Mouse (Mus musculus) lung, adult 18-20 months (tissue): ENCODE measurements around the gene Chst8.

ENCODE experiments used
- DNase-seq, 2 experiments: peaks; one replicate each; pipeline ENCODE4 v3.0.0; 2022; ENCODE audit warnings: mixed read lengths in 2 of 2

Gene Chst8

DNA sequence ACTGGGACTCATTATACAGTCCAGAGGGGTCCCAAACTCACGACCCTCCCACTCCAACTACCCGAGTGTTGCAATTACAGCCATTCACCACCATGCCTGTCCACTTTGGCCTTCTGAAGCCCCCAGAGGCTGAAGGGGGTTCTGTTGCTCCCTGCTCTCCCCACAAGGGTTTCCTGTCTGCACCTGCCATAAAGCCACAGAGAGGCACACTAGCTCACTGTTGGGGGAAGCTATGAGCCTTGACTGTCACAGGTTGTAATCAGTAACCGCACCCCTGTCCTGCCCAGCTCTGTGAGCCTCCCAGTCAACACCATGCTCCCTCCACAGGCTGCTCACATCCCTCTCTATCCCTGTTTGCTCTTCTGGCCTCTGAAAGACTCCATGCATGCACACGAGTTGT is 64.0 kb downstream of the Chst8 start:
- DNase-seq, result no peak

DNA sequence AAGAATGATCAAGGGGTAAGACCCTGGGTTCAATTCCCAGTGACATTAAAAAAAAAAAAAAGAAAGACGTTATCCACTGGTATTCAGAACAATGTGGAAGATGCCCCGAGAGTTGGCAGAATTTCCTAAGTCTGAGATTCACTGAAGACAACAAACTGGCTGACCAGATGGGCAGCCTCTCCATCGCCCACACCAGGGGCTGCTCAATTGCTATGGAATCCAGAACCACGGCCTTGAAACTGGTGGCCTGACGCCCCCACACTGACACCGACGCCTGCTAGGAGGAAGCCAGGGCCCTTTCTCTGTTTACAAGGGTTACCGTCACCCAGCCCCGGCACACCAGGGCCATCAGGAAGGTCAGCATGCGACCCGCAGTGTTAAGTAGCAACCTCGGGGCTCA is 64.8 kb downstream of the Chst8 start:
- DNase-seq, result no peak

DNA sequence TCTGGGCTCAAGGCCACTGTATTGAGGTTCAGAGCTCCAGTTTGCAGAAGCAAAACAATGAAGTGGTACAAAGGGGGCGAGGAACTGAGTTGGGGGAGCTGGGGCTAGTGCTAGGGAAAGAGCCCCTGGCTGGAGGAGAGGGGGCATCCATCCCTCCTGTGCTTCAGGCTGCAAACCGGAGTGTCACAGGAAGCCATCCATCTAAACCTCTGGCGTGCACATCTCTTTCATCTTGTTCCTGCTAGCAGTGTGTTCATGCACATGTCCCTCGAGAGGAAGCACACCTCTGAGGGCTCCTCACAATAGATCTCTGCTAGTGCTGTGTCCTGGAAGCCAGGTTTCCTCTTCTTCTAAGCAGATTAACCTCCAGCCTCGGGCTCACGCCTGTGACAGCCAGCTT is 65.9 kb downstream of the Chst8 start:
- no peak for DNase-seq

GRCm38 (mm10) chr7:34746165-34746564 is 66.3 kb downstream of the Chst8 start:
- DNase-seq, result peak; percentile 68 to 72

DNA sequence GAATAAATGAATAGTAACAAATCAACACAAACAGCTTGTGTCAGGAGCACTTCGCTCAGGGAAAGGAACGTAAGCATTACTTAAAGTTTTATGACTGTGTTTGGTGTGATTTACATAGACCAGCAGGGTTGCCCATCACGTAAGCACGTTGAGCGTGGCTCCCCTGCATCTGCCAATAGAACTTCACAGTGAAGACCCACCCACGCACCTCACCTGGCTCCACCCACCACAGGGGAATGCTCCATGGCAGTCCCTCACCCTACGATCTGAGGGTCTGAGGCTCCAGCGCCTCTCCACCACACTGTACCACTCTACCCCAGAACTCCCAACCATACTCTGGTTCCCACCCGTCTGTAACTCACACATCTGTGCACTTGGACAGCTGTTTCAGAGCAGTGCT is 67.1 kb downstream of the Chst8 start:
- DNase-seq, result peak in 1 of 2 experiments; percentile 24

DNA sequence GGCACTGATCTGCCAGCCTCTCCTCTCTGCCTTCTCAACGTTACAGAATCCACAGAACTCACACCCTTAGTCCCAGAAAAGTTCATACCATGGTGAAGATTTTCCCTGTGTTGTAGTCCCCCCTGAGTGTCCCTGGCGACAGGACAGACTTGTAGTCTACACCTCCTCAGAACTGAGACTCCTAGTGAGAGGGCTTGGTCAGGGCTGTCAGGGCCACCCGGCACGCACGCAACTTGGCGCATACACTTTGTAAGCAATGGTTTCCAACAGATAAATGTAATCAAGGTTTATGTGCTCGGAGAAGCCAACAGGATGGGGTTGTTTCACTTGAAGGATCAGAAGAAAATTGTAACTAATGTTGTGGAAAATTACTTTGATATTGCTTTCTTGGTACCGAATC is 67.5 kb downstream of the Chst8 start:
- no peak for DNase-seq

DNA sequence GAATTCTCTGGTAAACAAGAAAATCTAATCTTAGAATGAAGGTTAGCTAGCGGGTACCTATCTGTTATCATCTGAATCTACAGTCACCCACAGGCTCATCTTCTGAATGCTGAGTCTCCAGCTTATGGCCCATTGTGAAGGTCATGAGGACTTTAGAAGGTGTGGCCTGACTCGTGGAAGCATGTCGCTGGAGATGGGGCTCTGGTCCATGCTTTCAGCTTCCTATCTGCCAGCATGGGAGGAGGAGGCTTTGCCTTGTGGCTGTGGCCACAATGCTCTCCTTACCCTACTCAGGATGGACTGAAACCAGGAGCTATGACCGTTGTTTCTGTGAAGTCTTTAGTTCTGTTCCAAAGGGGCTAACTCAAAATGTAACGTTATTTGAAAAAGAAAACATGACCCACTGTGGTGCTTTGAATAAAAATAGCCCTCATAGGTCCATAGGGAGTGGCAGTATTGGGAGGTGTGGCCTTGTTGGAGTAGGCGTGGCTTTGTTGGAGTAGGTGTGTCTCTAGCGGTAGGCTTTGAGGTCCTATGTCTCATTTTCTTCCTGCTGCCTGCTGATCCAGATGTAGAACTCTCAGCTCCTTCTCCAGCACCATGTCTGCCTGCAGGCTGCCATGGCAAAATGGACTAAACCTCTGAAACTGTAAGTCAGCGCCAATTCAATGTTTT is 69.0 kb downstream of the Chst8 start:
- DNase-seq, result no peak

GRCm38 (mm10) chr7:34739371-34739770 is 73.1 kb downstream of the Chst8 start:
- DNase-seq, result no peak

DNA sequence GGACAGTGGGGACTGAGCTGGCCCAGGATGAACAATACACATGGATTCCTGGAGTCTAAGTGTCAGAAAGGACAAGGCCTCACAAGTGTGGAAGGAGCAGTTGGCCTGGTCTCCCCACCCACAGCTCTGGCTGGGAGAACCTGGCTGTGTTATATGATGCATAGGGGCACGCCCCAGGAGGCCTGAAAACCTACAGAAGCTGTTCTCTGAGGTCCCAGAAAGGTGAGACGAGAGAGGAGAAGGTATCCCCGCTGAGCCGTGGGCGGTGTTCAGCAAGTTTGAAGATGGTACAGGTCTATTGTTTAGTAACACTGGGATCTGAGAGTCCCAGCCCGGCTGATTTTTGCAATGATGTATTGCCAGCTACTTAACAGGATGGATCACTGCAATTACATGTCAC is 75.3 kb downstream of the Chst8 start:
- DNase-seq, result no peak

DNA sequence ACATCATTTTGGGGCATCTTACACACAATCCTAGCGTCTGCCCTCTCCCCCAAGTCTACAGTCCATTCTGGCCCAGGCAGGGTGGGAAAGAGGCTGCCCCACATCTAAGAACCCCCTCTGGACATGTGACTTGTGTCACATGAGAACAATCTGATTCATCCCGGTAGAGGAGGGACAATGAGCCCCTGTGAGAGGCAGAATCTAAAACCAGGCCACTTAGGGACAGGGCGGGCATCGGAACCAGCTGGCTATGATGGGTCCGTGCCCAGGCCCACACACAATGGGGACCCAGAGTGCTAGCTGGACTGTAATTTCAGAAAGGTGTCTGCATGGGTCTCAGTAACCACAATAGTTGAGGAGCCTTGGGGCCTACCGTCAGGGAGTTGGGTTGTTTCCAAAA is 78.2 kb downstream of the Chst8 start:
- DNase-seq, result no peak

DNA sequence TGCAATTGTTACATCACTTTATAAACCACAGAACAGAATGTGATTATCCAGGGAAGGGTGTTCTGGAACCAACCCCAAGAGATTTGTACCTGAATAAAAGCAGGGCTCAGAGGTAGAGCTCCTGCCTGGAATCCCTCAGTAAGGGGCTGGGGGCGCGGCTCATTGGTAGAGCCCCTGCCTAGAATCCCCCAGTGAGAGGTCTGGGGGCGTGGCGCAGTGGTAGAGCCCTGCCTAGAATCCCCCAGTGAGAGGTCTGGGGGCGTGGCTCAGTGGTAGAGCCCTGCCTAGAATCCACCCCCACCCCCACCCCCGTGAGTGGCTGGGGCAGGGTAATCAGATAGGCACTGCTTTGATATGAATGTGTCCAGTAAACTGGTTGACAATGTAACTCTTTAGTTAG is 83.6 kb downstream of the Chst8 start:
- no peak for DNase-seq

DNA sequence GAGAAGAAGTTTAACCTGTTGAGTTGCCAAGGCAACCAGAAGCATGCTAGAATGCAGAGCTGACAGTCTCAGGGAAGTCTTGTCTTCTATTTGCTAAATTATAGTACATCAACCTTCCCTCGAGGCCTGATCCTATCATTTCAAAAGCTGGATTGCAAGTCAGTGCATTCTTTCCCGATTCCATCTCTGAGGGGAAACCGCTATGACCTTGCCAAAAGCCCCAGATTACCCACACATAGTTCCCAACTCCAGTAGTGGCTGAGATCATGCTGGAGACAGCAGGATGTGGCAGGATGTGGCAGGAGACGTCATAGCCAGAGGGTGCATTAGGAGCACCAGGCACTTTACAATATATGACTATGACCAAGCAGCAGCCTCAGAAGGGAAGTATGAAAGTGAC is 87.3 kb downstream of the Chst8 start:
- DNase-seq, result no peak

DNA sequence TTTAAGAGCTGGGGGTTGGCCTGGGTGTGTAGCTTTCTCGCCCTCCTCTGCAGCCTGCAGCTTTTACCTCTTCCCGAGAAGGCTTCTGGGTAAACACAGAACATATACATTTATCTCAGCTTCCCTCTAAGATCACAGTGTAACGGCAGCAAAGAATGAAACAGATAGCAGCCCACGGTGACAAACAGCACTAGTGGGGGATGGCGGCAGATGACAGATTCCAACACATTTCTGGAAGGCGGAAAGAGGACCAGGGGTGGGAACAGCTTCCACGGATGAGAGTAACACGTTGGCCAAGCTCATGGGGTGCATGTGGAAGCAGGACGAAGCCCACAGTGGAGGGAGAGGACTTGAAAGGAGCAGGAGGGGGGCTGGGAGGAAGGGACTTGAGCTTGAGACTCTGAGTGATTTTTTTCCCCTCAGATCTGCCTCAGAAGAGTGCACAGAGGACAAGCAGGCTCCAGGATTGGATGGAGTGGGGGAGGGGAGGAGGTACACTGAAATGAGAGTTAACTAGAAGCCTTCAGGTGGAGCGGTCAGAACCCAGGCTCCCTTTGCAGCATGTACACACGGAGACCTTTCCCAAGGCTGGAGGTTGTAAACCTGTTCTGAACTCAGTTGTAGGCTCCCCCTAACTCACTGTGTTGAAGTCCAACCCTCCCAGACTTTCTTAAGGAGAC is 89.8 kb downstream of the Chst8 start:
- no peak for DNase-seq

- no peak for DNase-seq
Measured at GRCm38 (mm10) chr7:34722151-34722550, 90.4 kb downstream of the Chst8 start.

GRCm38 (mm10) chr7:34721650-34722048 is 90.9 kb downstream of the Chst8 start:
- peak; percentile 88 to 91 for DNase-seq

DNA sequence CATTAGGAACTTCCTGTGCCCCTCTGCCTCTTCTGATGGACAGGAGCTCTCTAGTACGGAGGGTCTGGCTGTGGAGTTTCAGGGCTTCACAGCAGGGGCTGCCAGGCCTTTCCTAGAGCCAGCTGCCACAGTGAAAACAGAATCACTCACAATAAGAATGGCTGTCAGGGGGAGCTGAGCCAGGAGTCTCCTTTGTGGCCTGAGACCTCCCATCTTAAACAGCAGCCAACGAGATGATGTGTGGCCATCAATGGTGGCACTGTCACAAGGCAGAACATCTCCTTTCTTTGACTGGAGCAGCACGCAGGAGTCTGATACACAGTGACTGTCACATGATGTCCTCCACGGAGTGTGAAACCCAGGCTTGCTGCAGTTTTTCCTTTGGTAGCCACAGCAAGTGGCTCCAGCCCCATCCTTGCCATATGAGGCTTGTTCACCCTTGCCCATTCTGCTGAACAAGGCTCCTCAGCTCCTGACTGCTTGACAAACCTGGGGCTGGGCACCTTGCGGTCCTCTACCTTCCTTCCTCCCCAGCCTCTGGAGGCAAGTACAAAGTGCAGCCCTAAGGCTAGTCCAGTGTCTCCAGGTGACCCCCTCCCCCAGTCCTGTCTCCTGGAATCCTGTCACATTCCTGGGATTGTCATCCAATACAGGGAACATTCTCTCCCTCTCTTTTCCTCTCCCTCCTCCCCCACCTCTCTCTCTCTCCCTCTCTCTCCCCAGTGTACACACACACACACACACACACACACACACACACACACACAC is 91.4 kb downstream of the Chst8 start:
- no peak for DNase-seq

GRCm38 (mm10) chr7:34719599-34719998 is 92.9 kb downstream of the Chst8 start:
- DNase-seq, result peak; percentile 44 to 62

GRCm38 (mm10) chr7:34718651-34719050 is 93.9 kb downstream of the Chst8 start:
- peak; percentile 13 to 17 for DNase-seq

GRCm38 (mm10) chr7:34717161-34717810 is 95.2 kb downstream of the Chst8 start:
- no peak for DNase-seq

DNA sequence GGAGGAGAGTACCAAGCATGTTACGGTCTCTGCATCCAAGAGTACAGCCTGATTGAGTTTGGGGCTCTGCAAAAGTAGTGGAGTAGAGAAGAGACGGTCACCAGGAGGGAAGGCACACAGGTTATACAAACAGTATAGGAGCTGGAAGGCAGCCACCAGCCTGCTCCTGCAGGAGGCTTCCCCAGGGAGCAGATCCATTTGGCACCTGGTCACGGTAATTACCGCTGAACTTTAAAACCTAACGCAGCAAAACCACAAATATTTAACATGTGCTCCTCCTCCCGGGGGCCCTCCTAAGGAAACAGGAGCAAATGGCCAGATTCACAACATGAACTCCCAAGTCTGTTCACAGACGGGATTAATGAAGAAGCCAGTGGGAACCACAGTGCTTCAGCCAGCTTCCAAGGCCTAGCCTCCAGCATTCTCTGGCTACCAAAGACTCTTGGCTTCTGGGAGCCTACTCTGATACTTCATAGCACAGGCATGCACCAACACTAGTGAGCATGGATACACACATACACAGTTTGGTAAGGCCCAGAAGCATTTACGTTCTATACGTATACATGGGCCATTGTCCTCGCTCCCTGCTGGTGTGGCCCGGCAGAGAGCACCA is 97.6 kb downstream of the Chst8 start:
- no peak for DNase-seq

- DNase-seq, result no peak
Measured at GRCm38 (mm10) chr7:34709111-34709510, 103.4 kb downstream of the Chst8 start.

DNA sequence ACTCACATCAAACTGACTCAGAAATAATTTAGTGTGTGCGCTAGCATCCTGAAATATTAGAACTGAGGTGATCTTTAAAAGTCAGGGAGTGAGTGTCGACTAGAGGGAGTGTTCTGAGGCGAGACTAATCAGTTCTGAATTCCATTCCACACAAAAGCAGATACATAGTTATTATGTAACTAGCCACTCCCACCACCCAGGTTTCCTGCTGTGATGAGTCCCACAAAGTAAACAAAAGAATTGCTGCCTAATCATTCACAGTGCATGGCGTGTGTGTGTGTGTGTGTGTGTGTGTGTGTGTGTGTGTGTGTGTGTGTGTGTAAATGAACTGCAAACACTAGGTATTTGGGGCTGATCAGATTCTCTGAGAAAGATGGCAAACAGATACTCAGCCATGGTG is 108.1 kb downstream of the Chst8 start:
- no peak for DNase-seq

DNA sequence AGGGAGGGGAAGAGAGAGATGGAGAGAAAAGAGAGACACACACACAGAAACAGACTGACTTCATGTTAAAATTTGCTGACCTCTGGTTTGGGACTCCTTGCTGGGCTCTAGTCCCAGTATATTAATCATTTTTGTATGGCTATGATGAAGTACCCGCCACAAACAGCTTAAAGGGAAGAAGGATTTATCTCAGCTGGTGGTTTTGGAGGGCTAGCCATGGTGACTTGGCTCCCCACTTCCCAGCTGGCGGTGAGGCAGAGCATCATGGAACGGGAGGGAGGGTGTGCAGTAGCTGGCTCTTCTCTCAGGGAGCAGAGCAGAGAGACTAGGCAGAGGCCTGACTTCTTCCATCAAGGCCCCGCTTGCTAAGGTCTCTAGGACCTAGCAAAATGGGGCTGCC is 109.1 kb downstream of the Chst8 start:
- DNase-seq, result peak; percentile 10 to 30
